Mouse (Mus musculus): ENCODE results near the gene Slc22a13. TPM values are rescaled to one million over a fixed set of nuclear protein-coding genes. Genes with fewer than 3 reads are reported as not detected.

The Slc22a13 gene
- polyA plus RNA-seq, 1 experiment from 2014 or later = not detected

GRCm38 (mm10) chr9:119241169-119241865 lies 32.4 kb upstream of the Slc22a13 start:
- H3K36me3 ChIP-seq (ENCODE audit: control insufficient read depth, insufficient read depth, low read length) = peaks cover 69% of the 10 kb centered on the region
- H3K27ac ChIP-seq (replicated peaks in 1 of 2; ENCODE audit: control insufficient read depth in 1 of 2, insufficient read depth in 1 of 2, low read depth in 2 of 2, low read length in 2 of 2) = no peak overlapping the region
- H3K4me1 ChIP-seq (ENCODE audit: control insufficient read depth in 2 of 2, insufficient read depth in 2 of 2, low read length in 2 of 2) = no peaks in the 10 kb centered on the region
- no peak overlapping the region for H3K9ac ChIP-seq (ENCODE audit: low read length)
- no peak for ATAC-seq (ENCODE audit: insufficient number of reproducible peaks, insufficient read depth, low FRiP score, low read depth)
- 81% methylated on average over 11 of the region's 11 CpGs for WGBS
- H3K4me3 ChIP-seq (ENCODE audit: control insufficient read depth in 1 of 2, insufficient read depth in 1 of 2, low read depth in 1 of 2, low read length in 2 of 2) = no peak overlapping the region
- no peak overlapping the region for H3K4me2 ChIP-seq (ENCODE audit: low read length)
- H3K27me3 ChIP-seq (ENCODE audit: control insufficient read depth, insufficient read depth, low read length) = no peaks in the 10 kb centered on the region
- H3K9me3 ChIP-seq (ENCODE audit: control insufficient read depth, low read length) = no peaks in the 10 kb centered on the region

- WGBS = 89% methylated on average over 10 of the region's 10 CpGs
- Histone ChIP-seq H3K4me2 (ENCODE audit: low read length) (no peak overlapping the region), H3K4me1 (ENCODE audit: control insufficient read depth in 2 of 2, insufficient read depth in 2 of 2, low read length in 2 of 2) (no peaks in the 10 kb centered on the region), H3K9ac (ENCODE audit: low read length) (no peak overlapping the region), H3K36me3 (ENCODE audit: control insufficient read depth, insufficient read depth, low read length) (peaks cover 62% of the 10 kb centered on the region), H3K27me3 (ENCODE audit: control insufficient read depth, insufficient read depth, low read length) (no peaks in the 10 kb centered on the region), H3K27ac (replicated peaks in 1 of 2; ENCODE audit: control insufficient read depth in 1 of 2, insufficient read depth in 1 of 2, low read depth in 2 of 2, low read length in 2 of 2) (no peak overlapping the region), H3K4me3 (ENCODE audit: control insufficient read depth in 1 of 2, insufficient read depth in 1 of 2, low read depth in 1 of 2, low read length in 2 of 2) (no peak overlapping the region), H3K9me3 (ENCODE audit: control insufficient read depth, low read length) (no peaks in the 10 kb centered on the region)
- ATAC-seq (ENCODE audit: insufficient number of reproducible peaks, insufficient read depth, low FRiP score, low read depth) = no peak
These were observed 31.5 kb upstream of the Slc22a13 start for GRCm38 (mm10) chr9:119240286-119240997.

- Histone ChIP-seq H3K36me3 (ENCODE audit: control insufficient read depth, insufficient read depth, low read length) (peaks cover 53% of the 10 kb centered on the region), H3K9ac (ENCODE audit: low read length) (no peak overlapping the region), H3K9me3 (ENCODE audit: control insufficient read depth, low read length) (no peaks in the 10 kb centered on the region), H3K4me2 (ENCODE audit: low read length) (no peak overlapping the region), H3K27ac (replicated peaks in 1 of 2; ENCODE audit: control insufficient read depth in 1 of 2, insufficient read depth in 1 of 2, low read depth in 2 of 2, low read length in 2 of 2) (no peak overlapping the region), H3K27me3 (ENCODE audit: control insufficient read depth, insufficient read depth, low read length) (no peaks in the 10 kb centered on the region), H3K4me3 (ENCODE audit: control insufficient read depth in 1 of 2, insufficient read depth in 1 of 2, low read depth in 1 of 2, low read length in 2 of 2) (no peak overlapping the region), H3K4me1 (ENCODE audit: control insufficient read depth in 2 of 2, insufficient read depth in 2 of 2, low read length in 2 of 2) (no peaks in the 10 kb centered on the region)
- ATAC-seq (ENCODE audit: insufficient number of reproducible peaks, insufficient read depth, low FRiP score, low read depth) = no peak
- WGBS = 89% methylated on average over 3 of the region's 3 CpGs
These were observed 30.4 kb upstream of the Slc22a13 start for GRCm38 (mm10) chr9:119239274-119239673.

GRCm38 (mm10) chr9:119238796-119239195 lies 29.9 kb upstream of the Slc22a13 start:
- Histone ChIP-seq H3K4me2 (ENCODE audit: low read length) (no peak overlapping the region), H3K9me3 (ENCODE audit: control insufficient read depth, low read length) (no peaks in the 10 kb centered on the region), H3K27me3 (ENCODE audit: control insufficient read depth, insufficient read depth, low read length) (no peaks in the 10 kb centered on the region), H3K4me3 (ENCODE audit: control insufficient read depth in 1 of 2, insufficient read depth in 1 of 2, low read depth in 1 of 2, low read length in 2 of 2) (no peak overlapping the region), H3K4me1 (ENCODE audit: control insufficient read depth in 2 of 2, insufficient read depth in 2 of 2, low read length in 2 of 2) (no peaks in the 10 kb centered on the region), H3K9ac (ENCODE audit: low read length) (no peak overlapping the region), H3K36me3 (ENCODE audit: control insufficient read depth, insufficient read depth, low read length) (peaks cover 48% of the 10 kb centered on the region), H3K27ac (replicated peaks in 1 of 2; ENCODE audit: control insufficient read depth in 1 of 2, insufficient read depth in 1 of 2, low read depth in 2 of 2, low read length in 2 of 2) (no peak overlapping the region)
- ATAC-seq (ENCODE audit: insufficient number of reproducible peaks, insufficient read depth, low FRiP score, low read depth) = no peak
- 73% methylated on average over 4 of the region's 4 CpGs for WGBS

GRCm38 (mm10) chr9:119231552-119231951 lies 22.7 kb upstream of the Slc22a13 start:
- no peaks in the 10 kb centered on the region for H3K27me3 ChIP-seq (ENCODE audit: control insufficient read depth, insufficient read depth, low read length)
- no peak overlapping the region for H3K4me2 ChIP-seq (ENCODE audit: low read length)

GRCm38 (mm10) chr9:119230829-119231228 lies 21.9 kb upstream of the Slc22a13 start:
- Histone ChIP-seq H3K9me3 (ENCODE audit: control insufficient read depth, low read length) (no peaks in the 10 kb centered on the region), H3K4me3 (ENCODE audit: control insufficient read depth in 1 of 2, insufficient read depth in 1 of 2, low read depth in 1 of 2, low read length in 2 of 2) (no peak overlapping the region), H3K4me2 (ENCODE audit: low read length) (no peak overlapping the region), H3K27ac (replicated peaks in 1 of 2; ENCODE audit: control insufficient read depth in 1 of 2, insufficient read depth in 1 of 2, low read depth in 2 of 2, low read length in 2 of 2) (no peak overlapping the region), H3K4me1 (ENCODE audit: control insufficient read depth in 2 of 2, insufficient read depth in 2 of 2, low read length in 2 of 2) (no peaks in the 10 kb centered on the region), H3K36me3 (ENCODE audit: control insufficient read depth, insufficient read depth, low read length) (peaks cover 6% of the 10 kb centered on the region; the same call in 1 of the 2 replicates), H3K9ac (ENCODE audit: low read length) (no peak overlapping the region), H3K27me3 (ENCODE audit: control insufficient read depth, insufficient read depth, low read length) (no peaks in the 10 kb centered on the region)
- no peak for ATAC-seq (ENCODE audit: insufficient number of reproducible peaks, insufficient read depth, low FRiP score, low read depth)
- WGBS = 29% methylated on average over 2 of the region's 2 CpGs

More at GRCm38 (mm10) chr9:119231552-119231951, 22.7 kb upstream of the Slc22a13 start:
- no peak overlapping the region for H3K27ac ChIP-seq (replicated peaks in 1 of 2; ENCODE audit: control insufficient read depth in 1 of 2, insufficient read depth in 1 of 2, low read depth in 2 of 2, low read length in 2 of 2)
- no peaks in the 10 kb centered on the region for H3K4me1 ChIP-seq (ENCODE audit: control insufficient read depth in 2 of 2, insufficient read depth in 2 of 2, low read length in 2 of 2)
- no peak for ATAC-seq (ENCODE audit: insufficient number of reproducible peaks, insufficient read depth, low FRiP score, low read depth)
- no peaks in the 10 kb centered on the region for H3K9me3 ChIP-seq (ENCODE audit: control insufficient read depth, low read length)
- H3K4me3 ChIP-seq (ENCODE audit: control insufficient read depth in 1 of 2, insufficient read depth in 1 of 2, low read depth in 1 of 2, low read length in 2 of 2) = no peak overlapping the region
- H3K36me3 ChIP-seq (ENCODE audit: control insufficient read depth, insufficient read depth, low read length) = peaks cover 5% of the 10 kb centered on the region; the same call in 1 of the 2 replicates
- 81% methylated on average over 7 of the region's 7 CpGs for WGBS
- no peak overlapping the region for H3K9ac ChIP-seq (ENCODE audit: low read length)

- ATAC-seq (ENCODE audit: insufficient number of reproducible peaks, insufficient read depth, low FRiP score, low read depth) = no peak
- Histone ChIP-seq H3K4me1 (ENCODE audit: control insufficient read depth in 2 of 2, insufficient read depth in 2 of 2, low read length in 2 of 2) (no peaks in the 10 kb centered on the region), H3K27ac (replicated peaks in 1 of 2; ENCODE audit: control insufficient read depth in 1 of 2, insufficient read depth in 1 of 2, low read depth in 2 of 2, low read length in 2 of 2) (no peak overlapping the region), H3K4me2 (ENCODE audit: low read length) (no peak overlapping the region), H3K9me3 (ENCODE audit: control insufficient read depth, low read length) (0 out of 2 replicates have a peak, but pooled peaks cover 2% of the 10 kb centered on the region), H3K27me3 (ENCODE audit: control insufficient read depth, insufficient read depth, low read length) (no peaks in the 10 kb centered on the region), H3K4me3 (ENCODE audit: control insufficient read depth in 1 of 2, insufficient read depth in 1 of 2, low read depth in 1 of 2, low read length in 2 of 2) (no peak overlapping the region), H3K36me3 (ENCODE audit: control insufficient read depth, insufficient read depth, low read length) (peaks cover 13% of the 10 kb centered on the region; the same call in 1 of the 2 replicates), H3K9ac (ENCODE audit: low read length) (no peak overlapping the region)
- WGBS = 75% methylated on average over 4 of the region's 4 CpGs
These were observed 11.4 kb upstream of the Slc22a13 start for GRCm38 (mm10) chr9:119220249-119220648.

Data from heart, embryonic 14.5 days (tissue).